Mouse (Mus musculus): ENCODE results near the gene Ccdc36.

The Ccdc36 gene

DNA sequence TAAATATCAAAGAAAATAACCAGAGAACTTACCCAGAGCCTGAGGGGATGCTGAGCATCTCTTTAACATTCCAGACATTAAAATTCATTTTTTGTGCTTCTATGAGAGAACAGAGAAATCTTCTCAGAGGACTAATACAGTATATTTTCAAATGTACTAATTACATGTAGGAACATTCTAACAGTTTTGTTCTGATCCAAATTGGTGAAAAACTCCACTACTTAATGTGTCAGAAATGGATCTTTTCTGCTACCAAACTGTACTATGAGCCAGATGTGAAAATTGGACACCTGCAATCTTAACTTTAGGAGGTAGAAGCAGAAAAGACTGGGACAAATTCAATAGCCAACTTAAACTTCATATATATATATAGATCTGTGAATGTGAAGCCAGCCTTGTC lies at the start of gene Ccdc36:
Gene Ccdc36, minus strand, starts transcription at position 101 of the 400 bp plus-strand sequence.
- ATAC-seq (ENCODE audit: low TSS enrichment) = no peak

DNA sequence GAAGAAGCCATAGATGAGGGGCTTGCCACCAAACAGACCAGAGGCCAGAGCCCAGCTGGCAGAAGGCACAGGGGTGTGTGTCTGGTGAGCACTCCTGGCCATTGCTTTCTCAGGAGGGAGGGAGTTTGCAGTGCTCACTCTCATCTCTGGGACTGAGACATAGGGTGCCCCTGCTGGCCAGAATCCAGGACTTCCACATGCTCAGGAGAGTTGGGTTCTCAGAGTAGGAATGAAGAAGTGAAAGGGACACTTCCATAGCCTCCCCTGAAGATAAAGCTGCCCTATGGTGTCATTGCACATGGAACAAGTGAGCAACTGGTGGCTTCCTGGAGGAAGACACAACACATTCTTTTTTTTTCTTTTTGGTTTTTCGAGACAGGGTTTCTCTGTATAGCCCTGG lies 46.2 kb upstream of the Ccdc36 start:
- no peak for ATAC-seq (ENCODE audit: low TSS enrichment)

DNA sequence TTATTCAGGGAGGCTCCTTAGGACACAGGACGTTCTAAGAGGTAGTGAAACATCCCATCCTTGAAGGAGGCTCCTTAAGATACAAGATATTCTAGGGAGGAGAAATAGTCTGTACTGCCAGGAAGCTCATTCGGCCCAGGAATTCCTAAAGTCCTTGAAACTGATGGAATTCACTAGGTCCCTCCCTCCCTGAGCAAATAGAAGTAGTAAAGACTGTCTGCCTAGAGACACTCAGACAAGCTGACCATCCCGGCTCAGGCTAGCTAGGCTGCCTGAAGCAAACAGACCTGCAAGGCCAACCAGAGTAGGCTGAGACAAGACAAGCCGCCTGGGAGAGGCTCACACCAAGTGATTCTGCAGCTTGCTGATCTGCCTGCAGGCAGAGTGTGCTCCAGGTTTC lies 41.6 kb upstream of the Ccdc36 start:
- ATAC-seq (ENCODE audit: low TSS enrichment) = no peak

DNA sequence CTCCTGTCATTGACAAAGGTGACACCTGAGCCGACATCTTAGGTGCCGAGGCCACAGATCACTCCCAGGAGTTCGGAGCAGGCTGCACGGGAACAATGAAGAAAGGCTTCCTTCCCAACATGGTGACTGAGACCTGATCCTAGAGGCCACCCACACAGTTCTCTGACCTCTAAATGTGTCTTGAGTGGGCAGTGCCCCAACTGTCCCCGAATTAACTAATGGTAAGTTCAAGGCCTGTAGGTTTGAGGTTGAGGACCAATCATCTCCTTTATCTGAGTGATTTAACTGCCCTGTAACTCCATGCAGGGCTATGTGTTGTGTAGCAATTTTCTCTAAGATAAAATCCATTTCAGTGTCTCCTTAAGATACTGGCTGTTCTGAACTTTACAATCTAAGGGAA lies 41.1 kb upstream of the Ccdc36 start:
- ATAC-seq (ENCODE audit: low TSS enrichment) = no peak

DNA sequence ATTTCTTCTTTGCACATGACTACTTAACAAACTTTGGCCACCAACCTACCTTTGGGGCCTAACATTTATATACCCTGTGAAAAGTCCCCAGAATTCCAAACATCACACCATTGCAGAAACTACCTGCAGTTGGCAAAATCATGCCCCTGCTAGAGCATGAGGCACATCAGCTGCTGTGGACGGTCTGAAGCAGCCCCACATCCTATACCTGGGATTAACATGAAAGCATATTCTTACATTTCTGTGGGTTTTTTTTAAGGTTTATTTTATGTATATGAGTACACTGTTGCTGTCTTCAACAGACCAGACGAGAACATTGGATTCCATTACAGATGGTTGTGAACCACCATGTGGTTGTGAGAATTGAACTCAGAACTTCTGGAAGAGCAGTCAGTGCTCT lies 37.9 kb upstream of the Ccdc36 start:
- no peak for ATAC-seq (ENCODE audit: low TSS enrichment)

DNA sequence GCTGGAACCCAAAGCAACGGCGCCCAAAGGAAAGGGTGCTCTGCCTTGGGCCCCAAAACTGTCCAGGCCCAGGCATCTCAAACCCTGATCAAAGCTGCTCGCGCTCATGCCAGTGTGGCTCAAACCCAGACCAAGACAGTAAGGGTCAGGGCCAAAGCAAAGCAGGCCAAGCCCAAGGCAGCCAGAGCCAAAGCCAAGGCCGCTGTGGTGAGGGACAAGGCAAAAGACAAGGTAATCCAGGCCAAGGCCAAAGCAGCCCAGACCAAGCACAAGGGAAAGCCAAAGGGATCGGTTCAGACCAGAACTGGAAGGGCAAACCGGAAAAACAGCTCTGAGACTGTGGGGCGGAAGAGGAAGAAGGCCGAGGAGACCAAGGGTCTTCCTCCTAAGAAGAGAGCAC lies 35.4 kb upstream of the Ccdc36 start:
- ATAC-seq (ENCODE audit: low TSS enrichment) = no peak

DNA sequence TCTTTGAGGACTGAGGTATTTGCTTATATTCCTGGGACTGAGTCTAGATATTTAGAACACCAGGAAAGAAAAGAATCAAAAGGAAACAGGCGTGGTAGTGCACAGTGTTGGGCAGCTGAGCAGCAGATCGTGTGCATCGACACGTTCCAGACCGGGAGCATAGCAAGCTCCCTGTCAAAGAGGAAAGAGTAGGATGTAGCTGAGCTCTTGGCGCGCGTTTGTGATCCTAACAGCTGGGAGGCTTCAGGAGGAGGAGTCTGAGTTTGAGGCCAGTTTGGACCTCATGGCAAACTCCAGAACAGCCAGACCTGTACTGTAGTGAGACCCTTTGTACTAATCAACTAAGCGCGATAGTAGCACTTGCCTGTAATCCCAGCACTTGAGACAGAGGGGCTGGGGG lies 33.9 kb upstream of the Ccdc36 start:
- no peak for ATAC-seq (ENCODE audit: low TSS enrichment)

DNA sequence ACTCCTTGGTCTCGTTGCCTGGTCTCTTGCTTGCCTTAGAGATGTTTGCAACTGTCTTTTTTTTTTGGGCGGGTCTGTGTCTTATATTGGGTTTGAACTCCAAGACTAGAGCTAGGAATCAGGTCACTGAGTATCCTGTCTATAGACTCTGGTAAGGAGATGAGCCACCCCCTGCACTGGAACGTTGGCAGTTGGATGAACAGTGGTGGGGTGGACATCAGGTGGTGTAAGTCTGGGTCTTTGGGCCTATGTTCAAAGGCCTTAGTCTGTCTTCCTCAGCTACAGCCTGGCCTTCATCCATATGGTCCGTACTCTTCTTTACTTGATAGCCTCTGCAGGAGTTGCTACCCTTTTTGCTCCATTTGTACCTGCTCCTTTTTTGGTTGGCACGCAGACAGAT lies 33.4 kb upstream of the Ccdc36 start:
- ATAC-seq (ENCODE audit: low TSS enrichment) = no peak

DNA sequence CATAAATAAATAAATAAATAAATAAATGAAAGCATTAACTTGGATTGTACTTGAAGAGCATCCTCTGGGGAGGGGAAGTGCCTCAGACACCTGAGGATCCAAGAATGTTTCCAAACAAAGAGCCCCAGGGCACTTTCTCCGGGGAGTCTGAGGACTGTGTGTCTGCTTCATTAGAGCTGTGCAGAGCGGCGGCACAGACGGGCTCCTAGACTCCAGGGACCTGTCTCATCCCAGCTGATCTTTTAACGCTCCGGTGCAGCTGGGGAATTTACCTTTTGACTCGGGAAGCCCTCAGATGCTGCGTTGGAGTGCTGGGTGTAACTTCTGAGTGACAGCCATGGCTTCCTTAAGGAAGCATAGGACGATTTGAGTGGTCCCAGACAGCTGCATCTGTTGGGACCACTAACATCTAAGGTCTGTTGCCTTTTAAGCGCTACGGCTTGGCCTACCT lies 32.9 kb upstream of the Ccdc36 start, which contains the start of gene Klhdc8b:
Gene Klhdc8b, minus strand, starts transcription at position 401 of the 451 bp plus-strand sequence.
- no peak for ATAC-seq (ENCODE audit: low TSS enrichment)

DNA sequence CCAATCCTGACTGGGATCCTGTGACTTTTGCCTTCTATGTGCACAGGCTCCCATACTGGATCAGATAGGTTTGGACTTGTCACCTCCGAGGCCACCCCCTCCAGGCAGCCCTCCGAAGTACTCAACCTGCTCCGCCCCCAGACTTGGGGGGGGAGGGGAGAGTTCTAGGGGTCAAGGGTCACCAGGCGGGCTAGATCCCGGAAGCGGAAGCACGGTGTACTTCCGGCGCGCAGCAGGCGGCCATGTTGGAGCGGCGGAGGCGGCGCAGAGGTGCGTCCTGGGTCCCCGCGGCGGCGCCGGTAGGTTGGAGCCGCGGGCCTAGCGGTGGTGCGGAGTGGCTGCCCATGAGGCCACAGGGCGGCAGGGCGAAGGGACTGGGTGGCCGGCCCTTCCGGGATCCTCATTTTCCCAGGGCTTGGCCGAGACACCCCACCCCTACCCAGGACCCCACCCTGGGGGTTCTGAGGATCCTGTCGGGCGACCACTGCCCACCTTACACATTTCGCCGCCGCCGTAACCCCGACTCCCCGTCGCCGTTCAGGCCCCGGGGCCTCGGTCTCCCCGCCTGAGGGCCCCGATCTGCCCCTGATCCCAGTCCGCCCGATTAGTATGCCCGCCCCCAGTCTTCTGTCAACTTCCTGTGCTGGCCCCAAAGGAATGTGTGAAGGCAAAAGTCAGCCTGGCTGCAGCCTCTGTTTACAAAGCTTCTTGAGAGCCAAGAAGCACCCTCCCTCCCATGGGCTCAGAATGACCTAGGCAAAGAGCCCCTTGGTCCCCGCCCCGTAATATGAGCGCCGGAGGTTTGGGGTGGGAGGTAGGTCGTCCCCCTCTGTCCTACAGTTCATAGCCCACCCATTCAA lies 32.3 kb upstream of the Ccdc36 start, which contains the start of gene Ccdc71:
Gene Ccdc71, plus strand, starts transcription at position 209 of the 860 bp plus-strand sequence.
- ATAC-seq (ENCODE audit: low TSS enrichment) = peak; percentile 89

DNA sequence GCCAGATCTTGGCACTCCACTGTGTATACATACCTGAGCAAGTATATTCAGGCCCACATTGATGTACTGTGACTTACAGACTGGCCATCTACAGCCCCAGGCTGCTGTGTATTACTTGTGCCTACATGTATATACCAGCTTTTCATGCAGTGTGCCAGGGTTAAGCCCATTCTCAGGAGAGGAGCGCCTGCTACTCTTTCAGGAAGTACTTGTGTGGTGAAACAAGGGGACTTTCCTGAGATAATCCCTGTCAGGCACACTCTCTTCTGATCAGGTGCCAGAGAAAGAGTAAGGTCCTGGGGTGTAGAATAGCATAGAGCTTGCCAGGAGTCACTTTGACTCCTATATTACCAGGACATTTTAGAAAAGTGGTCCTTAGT lies 31.6 kb upstream of the Ccdc36 start:
- ATAC-seq (ENCODE audit: low TSS enrichment) = no peak

DNA sequence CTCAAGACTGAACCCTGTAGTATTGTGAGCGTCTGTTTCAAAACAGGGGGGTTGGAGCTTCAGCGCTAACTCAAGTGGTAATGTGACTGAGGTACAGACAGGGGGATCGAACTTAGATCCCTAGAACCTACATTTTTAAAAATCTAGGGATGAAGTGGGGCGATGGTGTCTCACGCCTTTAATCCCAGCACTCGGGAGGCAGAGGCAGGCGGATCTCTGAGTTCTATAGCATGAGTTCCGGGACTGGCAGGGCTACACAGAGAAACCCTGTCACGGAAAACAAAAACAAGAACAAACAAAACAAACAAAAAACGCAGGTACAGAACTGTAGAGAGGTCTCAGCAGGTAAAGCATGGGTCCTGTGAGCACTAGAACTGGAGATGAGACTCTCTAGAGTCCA lies 28.7 kb upstream of the Ccdc36 start:
- ATAC-seq (ENCODE audit: low TSS enrichment) = no peak

DNA sequence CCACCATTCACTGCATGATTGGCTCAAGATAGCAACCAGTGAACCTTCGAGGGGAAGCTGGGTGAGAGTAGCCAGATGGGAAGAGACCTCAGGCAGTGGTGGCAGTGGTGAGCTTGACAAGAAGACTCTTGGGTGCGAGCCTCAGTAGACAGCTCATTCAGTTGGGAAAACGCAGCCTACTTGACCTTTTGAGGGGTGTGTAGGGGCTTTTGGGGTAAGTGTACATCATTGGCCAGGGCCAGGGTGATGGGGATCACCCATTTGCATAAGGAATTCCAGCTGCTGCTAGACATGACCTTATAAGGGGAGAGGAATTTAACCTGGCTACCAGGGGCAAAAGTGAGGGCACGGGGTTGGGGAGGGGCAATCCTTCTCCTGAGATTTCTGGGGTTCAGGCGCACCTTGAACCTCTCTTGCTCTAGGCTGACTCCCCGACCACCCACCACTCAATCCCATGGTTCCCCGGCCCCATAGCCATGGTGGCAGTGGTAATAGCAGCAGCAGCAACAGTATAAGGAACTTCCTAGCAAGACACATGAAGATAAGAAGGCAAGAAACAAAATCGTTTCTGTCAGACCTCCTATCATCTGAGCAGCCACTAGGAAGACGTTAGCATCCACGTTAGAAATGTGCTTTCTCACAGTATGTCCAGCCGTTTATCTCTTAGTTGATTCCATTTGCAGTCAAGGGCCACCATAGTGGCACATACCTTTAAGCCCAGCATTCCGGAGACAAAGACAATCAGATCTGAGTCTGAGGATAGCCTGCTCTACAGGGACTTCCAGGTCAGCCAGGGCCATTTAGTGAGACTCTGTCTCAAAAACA lies 27.7 kb upstream of the Ccdc36 start:
- no peak for ATAC-seq (ENCODE audit: low TSS enrichment)

DNA sequence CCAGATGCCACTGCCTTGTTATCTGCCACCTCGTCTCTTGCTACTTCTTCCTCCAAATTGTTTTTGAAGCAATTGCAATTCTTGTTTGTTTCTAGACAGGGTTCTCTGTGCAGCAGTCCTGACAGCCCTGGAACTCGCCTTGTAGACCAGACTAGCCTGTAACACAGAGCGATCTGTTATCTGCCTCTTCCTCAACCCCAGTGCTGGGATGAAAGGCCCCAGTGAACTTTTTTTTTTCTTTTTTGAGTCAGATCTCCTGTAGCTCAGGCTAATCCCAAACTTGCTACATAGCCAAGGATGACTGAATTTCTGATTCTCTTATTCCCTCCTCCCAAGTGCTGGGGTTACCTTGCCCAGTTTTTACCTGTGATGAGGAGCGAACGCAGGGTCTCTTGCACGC lies 26.1 kb upstream of the Ccdc36 start:
- no peak for ATAC-seq (ENCODE audit: low TSS enrichment)

DNA sequence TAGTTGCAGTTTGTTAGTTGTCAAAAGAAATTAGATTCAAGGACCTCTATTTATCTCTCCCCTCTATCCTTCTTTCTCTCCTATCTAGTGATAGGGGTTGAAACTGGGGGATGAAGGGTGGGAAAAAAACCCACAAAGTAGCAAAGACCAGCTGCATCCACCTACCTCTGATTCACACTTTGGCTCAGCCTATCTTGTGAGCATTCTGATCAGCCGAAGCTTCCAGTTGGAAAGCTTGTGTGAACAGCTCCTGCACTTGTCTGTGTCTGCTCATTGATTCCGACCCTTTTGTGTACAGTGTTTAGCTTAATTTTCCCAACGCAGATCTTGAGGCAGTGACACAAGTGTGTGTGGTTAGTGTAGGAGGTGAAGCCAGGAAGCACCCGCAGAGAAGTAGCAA lies 25.2 kb upstream of the Ccdc36 start:
- ATAC-seq (ENCODE audit: low TSS enrichment) = no peak

DNA sequence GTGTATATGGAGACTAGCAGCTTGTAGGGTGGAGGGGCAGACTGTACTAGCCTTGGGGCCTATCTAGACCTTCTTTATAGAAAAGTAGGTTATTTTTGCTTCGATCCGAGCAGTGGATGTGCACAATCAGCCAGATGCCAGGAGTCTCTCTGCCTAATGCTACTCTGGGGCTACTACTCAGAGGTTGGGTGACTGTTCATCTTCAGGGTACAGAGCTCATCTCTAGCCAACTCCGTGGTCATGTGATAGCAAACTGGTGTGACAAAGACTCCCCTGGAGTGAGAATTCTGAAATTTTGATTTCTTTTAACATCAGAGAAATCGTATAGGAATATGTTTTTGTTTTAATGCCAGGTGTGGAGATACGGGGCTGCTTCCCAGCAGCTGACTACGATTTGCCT lies 24.6 kb upstream of the Ccdc36 start:
- peak; percentile 18 for ATAC-seq (ENCODE audit: low TSS enrichment)

DNA sequence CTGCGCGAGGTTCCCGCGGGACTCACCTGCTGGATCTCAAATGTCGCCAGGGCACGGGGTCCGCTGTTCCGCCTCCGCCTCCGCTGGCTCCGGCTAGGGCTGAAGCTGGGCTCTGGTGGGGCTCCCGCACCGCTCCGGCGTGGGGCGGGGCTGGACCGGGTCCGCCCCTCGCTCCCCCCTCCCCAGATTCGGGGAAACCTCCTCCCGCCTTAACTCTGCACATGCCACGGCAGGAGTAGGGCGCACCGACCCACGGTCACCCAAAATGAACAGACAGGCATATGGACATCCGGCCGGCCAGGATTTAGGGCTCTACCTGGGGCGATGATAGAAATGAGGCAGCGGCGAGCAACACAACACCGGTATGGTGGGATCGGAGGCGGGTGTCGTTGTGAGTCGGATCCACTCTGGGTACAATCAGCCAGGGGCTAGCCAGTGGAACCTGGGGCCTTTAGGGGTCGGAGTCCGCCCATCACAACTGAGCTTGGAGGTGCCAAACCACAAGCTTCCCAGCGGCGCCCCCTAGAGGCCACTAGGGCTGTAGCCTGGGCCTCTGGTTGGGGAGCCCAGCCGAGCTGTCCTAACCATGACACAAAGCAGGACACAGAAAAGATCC lies 24.1 kb upstream of the Ccdc36 start:
- ATAC-seq (ENCODE audit: low TSS enrichment) = peak; percentile 71

DNA sequence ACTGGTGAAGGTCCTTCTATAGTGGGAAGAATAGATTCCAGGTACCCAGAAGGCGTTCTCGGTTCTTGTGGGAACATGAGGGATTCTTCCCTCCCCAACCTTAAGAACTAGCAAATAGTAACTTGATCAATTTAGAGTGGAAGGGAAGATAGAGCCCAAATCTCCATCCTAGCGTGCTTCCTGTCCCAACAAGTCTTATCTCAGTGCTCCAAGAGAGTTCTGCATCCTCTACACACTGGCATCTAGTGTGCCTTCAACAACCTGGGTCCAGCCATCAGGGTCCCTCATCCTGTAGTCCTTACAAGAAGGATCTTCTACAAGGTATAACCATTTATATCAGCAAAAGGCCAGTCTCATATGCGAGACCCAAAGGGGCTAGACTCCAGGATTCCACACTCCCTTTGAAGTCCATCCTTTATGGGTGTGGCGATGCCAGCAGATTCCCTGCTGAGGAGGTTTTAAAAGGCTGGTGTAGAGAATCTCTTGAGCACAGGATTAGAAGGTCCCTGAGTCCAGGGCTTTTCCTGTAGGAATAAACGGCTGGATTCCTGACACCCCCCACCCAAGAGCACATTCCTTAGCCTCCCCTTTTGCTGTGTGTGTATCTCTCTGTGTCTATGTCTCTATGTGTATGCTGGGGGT lies 23.4 kb upstream of the Ccdc36 start:
- no peak for ATAC-seq (ENCODE audit: low TSS enrichment)

DNA sequence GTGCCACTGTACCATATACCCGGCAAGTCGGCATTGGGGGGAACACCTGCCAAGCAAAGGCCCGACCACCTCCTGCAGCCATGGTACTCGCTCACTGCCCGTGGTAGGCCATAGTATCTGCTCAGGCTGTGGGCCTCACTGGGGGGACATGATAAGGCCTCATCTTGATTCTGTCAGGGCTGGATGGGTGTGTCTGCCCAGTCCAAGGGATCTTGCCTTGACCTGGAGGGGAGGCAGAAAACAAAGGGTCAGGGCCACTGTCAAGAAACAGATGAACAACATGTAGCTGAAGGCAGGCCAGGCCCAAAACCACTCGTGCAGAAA lies 22.8 kb upstream of the Ccdc36 start:
- ATAC-seq (ENCODE audit: low TSS enrichment) = no peak

DNA sequence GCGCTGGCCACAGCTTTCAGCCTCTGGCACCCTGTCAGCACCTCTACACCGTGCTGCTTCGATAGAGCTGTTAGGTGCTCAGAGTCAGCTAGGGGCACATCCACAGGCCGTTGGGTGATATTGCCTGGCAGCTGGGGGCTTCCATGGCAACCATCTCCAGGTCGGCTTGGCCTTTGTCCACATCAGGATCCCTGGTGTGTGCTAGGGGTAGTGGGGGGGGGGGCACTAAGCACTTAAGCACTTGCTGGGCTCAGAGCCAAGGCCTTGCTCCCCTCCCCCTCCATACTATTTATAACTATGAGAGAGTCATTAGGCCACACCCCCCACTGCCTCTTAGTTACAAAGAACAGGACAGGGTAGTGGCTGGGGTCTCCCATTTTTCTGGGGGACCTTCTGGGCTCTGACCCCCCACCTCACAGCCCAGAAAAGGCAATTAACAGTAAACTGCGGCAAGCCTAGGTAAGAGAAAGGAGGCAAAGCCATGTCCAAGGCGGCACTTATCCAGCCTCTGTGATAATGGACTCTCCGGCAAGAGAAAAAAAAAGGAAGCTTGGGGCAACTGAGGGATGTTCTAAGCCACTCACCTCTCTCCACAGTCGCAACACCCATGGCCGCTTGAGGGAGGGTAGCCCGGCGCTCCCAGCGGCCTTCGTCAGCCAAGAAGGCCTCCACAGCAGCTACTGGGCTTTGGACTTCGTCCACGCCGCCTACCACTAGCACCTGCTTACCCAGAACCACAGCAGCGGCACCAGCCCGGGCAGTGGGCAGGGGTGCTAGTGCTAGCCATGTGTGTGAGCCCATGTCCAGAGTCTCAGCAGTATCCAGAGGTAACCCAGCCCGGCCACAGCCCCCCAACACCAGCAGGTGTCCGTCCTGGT lies 22.2 kb upstream of the Ccdc36 start:
- peak; percentile 48; the same call in 1 of the 2 replicates for ATAC-seq (ENCODE audit: low TSS enrichment)

DNA sequence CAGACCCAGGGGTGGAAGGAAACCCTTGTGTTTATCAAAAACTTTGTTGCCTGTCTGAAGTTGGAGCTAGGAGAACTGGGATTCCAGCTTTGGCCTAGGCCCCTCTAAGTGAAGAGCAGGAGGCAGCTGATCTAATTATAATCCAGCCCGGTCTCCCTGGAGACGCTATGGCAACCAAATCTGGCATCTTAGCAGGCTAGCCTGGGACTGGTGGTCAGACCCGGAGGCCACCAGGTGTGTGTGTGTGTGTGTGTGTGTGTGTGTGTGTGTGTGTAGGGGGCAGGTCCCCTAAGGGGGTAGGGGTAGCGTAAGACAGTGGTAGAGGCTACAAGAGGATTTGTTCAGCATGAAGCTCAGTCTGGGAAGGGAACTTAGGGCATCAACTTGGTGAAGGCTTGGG lies 21.6 kb upstream of the Ccdc36 start:
- 0 out of 2 replicates have a peak, but pooled peaks have one; percentile 15 for ATAC-seq (ENCODE audit: low TSS enrichment)

Measured in frontal cortex, adult (tissue).